Mouse (Mus musculus) adrenal gland, adult 2 months (tissue): ENCODE measurements around the gene Znrd1as. TPM values are rescaled to one million over a fixed set of nuclear protein-coding genes. Genes with fewer than 3 reads are reported as not detected.

Experiments
- DNase-seq: peaks from one replicate; pipeline ENCODE4 v3.0.0; 2021
- polyA plus RNA-seq: library from polyadenylated mRNA; depleted of rRNA; stranded (reverse); fragments of >200 nt; gene quantifications from 2 replicates; pipeline ENCODE4 v1.2.3, GENCODE M21; 2012; rRNA removed
- total RNA-seq, 2 experiments: library from RNA; stranded (reverse); gene quantifications; 2 replicates each; pipeline ENCODE4 v1.2.3; 2021

The Znrd1as gene
- total and polyA plus RNA-seq, 3 experiments: 0.57 to 14.8 (median 12.4) TPM

- DNase-seq: peak; percentile 72
Measured at GRCm38 (mm10) chr17:36997033-36997735, 38.8 kb downstream of the Znrd1as start.

- DNase-seq: no peak
Measured at GRCm38 (mm10) chr17:36998477-36998876, 40.1 kb downstream of the Znrd1as start.

GRCm38 (mm10) chr17:37000863-37001262 is 42.5 kb downstream of the Znrd1as start, which contains the start of gene Zfp57:
Zfp57 (plus strand) TSS chr17:37001163.
- DNase-seq: no peak

- peak; percentile 53 for DNase-seq
Measured at GRCm38 (mm10) chr17:37002364-37003330, 44.3 kb downstream of the Znrd1as start.

- no peak for DNase-seq
Measured at GRCm38 (mm10) chr17:37003366-37003765, 45.0 kb downstream of the Znrd1as start.

- no peak for DNase-seq
Measured at GRCm38 (mm10) chr17:37008161-37008560, 49.8 kb downstream of the Znrd1as start.

- DNase-seq: no peak
Measured at GRCm38 (mm10) chr17:37009460-37010042, 51.2 kb downstream of the Znrd1as start.

GRCm38 (mm10) chr17:37011719-37012118 is 53.3 kb downstream of the Znrd1as start:
- no peak for DNase-seq

- no peak for DNase-seq
Measured at GRCm38 (mm10) chr17:37012141-37012540, 53.7 kb downstream of the Znrd1as start.

Other genes with a start within 250 kb of the Znrd1as start
- not detected for gene H2-M10.5, start 185.7 kb upstream of the Znrd1as start, total RNA-seq
- gene H2-M10.5, start 185.7 kb upstream of the Znrd1as start, polyA plus RNA-seq: not detected in 2 replicates
- not detected for gene H2-M10.6, start 146.4 kb upstream of the Znrd1as start, total RNA-seq
- gene H2-M10.6, start 146.4 kb upstream of the Znrd1as start, polyA plus RNA-seq: not detected in 2 replicates
- 10 to 100 TPM; 49.1 to 54.6 TPM for gene Trim26, start 121.5 kb upstream of the Znrd1as start, total RNA-seq
- gene Trim26, start 121.5 kb upstream of the Znrd1as start, polyA plus RNA-seq: 38.8 and 40.9 TPM in 2 replicates
- not detected for gene Trim15, start 91.4 kb upstream of the Znrd1as start, total RNA-seq
- not detected in 2 replicates for gene Trim15, start 91.4 kb upstream of the Znrd1as start, polyA plus RNA-seq
- gene Trim10, start 89.0 kb upstream of the Znrd1as start, total RNA-seq: under 1 TPM; 0.12 to 0.14 TPM
- gene Trim10, start 89.0 kb upstream of the Znrd1as start, polyA plus RNA-seq: 0.04 TPM in 1 of 2 replicates, not detected in the other
- 1 to 10 TPM in 1 of 2 experiments, under 1 TPM in 1; 0.23 to 1.3 TPM for gene Trim40, start 68.5 kb upstream of the Znrd1as start, total RNA-seq
- 0.33 and 0.86 TPM in 2 replicates for gene Trim40, start 68.5 kb upstream of the Znrd1as start, polyA plus RNA-seq
- not detected for gene Trim31, start 60.5 kb upstream of the Znrd1as start, total RNA-seq
- not detected in 2 replicates for gene Trim31, start 60.5 kb upstream of the Znrd1as start, polyA plus RNA-seq
- under 1 TPM; 0.35 to 0.49 TPM for gene Rnf39, start 15.7 kb upstream of the Znrd1as start, total RNA-seq
- 0.29 and 2.1 TPM in 2 replicates for gene Rnf39, start 15.7 kb upstream of the Znrd1as start, polyA plus RNA-seq
- gene Ppp1r11, start 6.9 kb upstream of the Znrd1as start, total RNA-seq: 100 to 1,000 TPM; 104 to 111 TPM
- gene Ppp1r11, start 6.9 kb upstream of the Znrd1as start, polyA plus RNA-seq: 21.4 and 23.1 TPM in 2 replicates
- gene Znrd1, start within 50 bp of the Znrd1as start, total RNA-seq: 10 to 100 TPM; 41.1 to 41.6 TPM
- 11.6 and 12.8 TPM in 2 replicates for gene Znrd1, start within 50 bp of the Znrd1as start, polyA plus RNA-seq
- gene 2410137M14Rik, start 22.6 kb downstream of the Znrd1as start, total RNA-seq: not detected
- not detected in 2 replicates for gene 2410137M14Rik, start 22.6 kb downstream of the Znrd1as start, polyA plus RNA-seq
- gene H2-M5, start 30.9 kb downstream of the Znrd1as start, total RNA-seq: not detected
- not detected in 2 replicates for gene H2-M5, start 30.9 kb downstream of the Znrd1as start, polyA plus RNA-seq
- 1 to 10 TPM; 2.0 to 2.1 TPM for gene Zfp57, start 42.6 kb downstream of the Znrd1as start, total RNA-seq
- gene Zfp57, start 42.6 kb downstream of the Znrd1as start, polyA plus RNA-seq: 0.70 and 0.98 TPM in 2 replicates
- gene Mog, start 64.8 kb downstream of the Znrd1as start, total RNA-seq: not detected
- not detected in 2 replicates for gene Mog, start 64.8 kb downstream of the Znrd1as start, polyA plus RNA-seq
- gene Gabbr1, start 87.4 kb downstream of the Znrd1as start, total RNA-seq: 10 to 100 TPM; 22.5 to 25.7 TPM
- gene Gabbr1, start 87.4 kb downstream of the Znrd1as start, polyA plus RNA-seq: 28.3 and 29.1 TPM in 2 replicates
- not detected for gene Olfr90, start 129.9 kb downstream of the Znrd1as start, total RNA-seq
- gene Olfr90, start 129.9 kb downstream of the Znrd1as start, polyA plus RNA-seq: not detected in 2 replicates
- not detected for gene Olfr91, start 139.7 kb downstream of the Znrd1as start, total RNA-seq
- not detected in 2 replicates for gene Olfr91, start 139.7 kb downstream of the Znrd1as start, polyA plus RNA-seq
- not detected for gene Olfr92, start 161.5 kb downstream of the Znrd1as start, total RNA-seq
- not detected in 2 replicates for gene Olfr92, start 161.5 kb downstream of the Znrd1as start, polyA plus RNA-seq
- gene Olfr93, start 202.9 kb downstream of the Znrd1as start, total RNA-seq: not detected
- not detected in 2 replicates for gene Olfr93, start 202.9 kb downstream of the Znrd1as start, polyA plus RNA-seq
- gene Ubd, start 235.3 kb downstream of the Znrd1as start, total RNA-seq: not detected
- gene Ubd, start 235.3 kb downstream of the Znrd1as start, polyA plus RNA-seq: not detected in 2 replicates
- gene Olfr94, start 242.4 kb downstream of the Znrd1as start, total RNA-seq: not detected
- gene Olfr94, start 242.4 kb downstream of the Znrd1as start, polyA plus RNA-seq: not detected in 2 replicates